Mouse (Mus musculus): Measurements from ENCODE around the gene Acadl. TPM values are rescaled to one million over a fixed set of nuclear protein-coding genes. Genes with fewer than 3 reads are reported as not detected.

The Acadl gene
- polyA plus RNA-seq, 1 experiment: 58.3 TPM

- H3K4me3 ChIP-seq (ENCODE audit: low read depth, low read length): no peak overlapping the region
- no peaks in the 10 kb centered on the region for H3K36me3 ChIP-seq (ENCODE audit: control insufficient read depth, insufficient read depth, low read length, poor library complexity, severe bottlenecking)
- H3K27ac ChIP-seq (ENCODE audit: insufficient read depth, low read length): no peak overlapping the region
- H3K9me3 ChIP-seq (replicated peaks; ENCODE audit: control insufficient read depth, insufficient read depth, low read length, poor library complexity, severe bottlenecking): no peaks in the 10 kb centered on the region
- no peak overlapping the region for H3K9ac ChIP-seq (ENCODE audit: low read depth, poor library complexity, severe bottlenecking)
- no peak for TF ChIP-seq CTCF (IDR thresholded peaks at IDR 0.05; ENCODE audit: low read depth, low read length)
- no peak for TF ChIP-seq POLR2A (IDR thresholded peaks at IDR 0.05; ENCODE audit: insufficient read depth, low read length)
- no peak for TF ChIP-seq EP300 (IDR thresholded peaks at IDR 0.05; ENCODE audit: insufficient read depth, low read depth, low read length)
- H3K27me3 ChIP-seq (ENCODE audit: control insufficient read depth, insufficient read depth, low read length, poor library complexity, severe bottlenecking): no peaks in the 10 kb centered on the region
- no peaks in the 10 kb centered on the region for H3K4me1 ChIP-seq (ENCODE audit: control insufficient read depth, insufficient read depth, low read length)
Observed at GRCm38 (mm10) chr1:66871591-66871990, 8.5 kb upstream of the Acadl start.

- H3K9ac ChIP-seq (ENCODE audit: low read depth, poor library complexity, severe bottlenecking): no peak overlapping the region
- H3K4me1 ChIP-seq (ENCODE audit: control insufficient read depth, insufficient read depth, low read length): no peaks in the 10 kb centered on the region
- H3K27ac ChIP-seq (ENCODE audit: insufficient read depth, low read length): no peak overlapping the region
- H3K27me3 ChIP-seq (ENCODE audit: control insufficient read depth, insufficient read depth, low read length, poor library complexity, severe bottlenecking): no peaks in the 10 kb centered on the region
- no peaks in the 10 kb centered on the region for H3K36me3 ChIP-seq (ENCODE audit: control insufficient read depth, insufficient read depth, low read length, poor library complexity, severe bottlenecking)
- no peaks in the 10 kb centered on the region for H3K9me3 ChIP-seq (replicated peaks; ENCODE audit: control insufficient read depth, insufficient read depth, low read length, poor library complexity, severe bottlenecking)
- no peak for TF ChIP-seq CTCF (IDR thresholded peaks at IDR 0.05; ENCODE audit: low read depth, low read length)
- TF ChIP-seq EP300 (IDR thresholded peaks at IDR 0.05; ENCODE audit: insufficient read depth, low read depth, low read length): no peak
- TF ChIP-seq POLR2A (IDR thresholded peaks at IDR 0.05; ENCODE audit: insufficient read depth, low read length): no peak
- no peak overlapping the region for H3K4me3 ChIP-seq (ENCODE audit: low read depth, low read length)
Observed at GRCm38 (mm10) chr1:66865633-66866032, 2.6 kb upstream of the Acadl start.

- Histone ChIP-seq H3K27ac (ENCODE audit: insufficient read depth, low read length) (no peak overlapping the region), H3K4me1 (ENCODE audit: control insufficient read depth, insufficient read depth, low read length) (no peaks in the 10 kb centered on the region), H3K36me3 (ENCODE audit: control insufficient read depth, insufficient read depth, low read length, poor library complexity, severe bottlenecking) (no peaks in the 10 kb centered on the region), H3K9ac (ENCODE audit: low read depth, poor library complexity, severe bottlenecking) (no peak overlapping the region), H3K27me3 (ENCODE audit: control insufficient read depth, insufficient read depth, low read length, poor library complexity, severe bottlenecking) (no peaks in the 10 kb centered on the region), H3K4me3 (ENCODE audit: low read depth, low read length) (no peak overlapping the region), H3K9me3 (replicated peaks; ENCODE audit: control insufficient read depth, insufficient read depth, low read length, poor library complexity, severe bottlenecking) (no peaks in the 10 kb centered on the region)
- TF ChIP-seq CTCF (IDR thresholded peaks at IDR 0.05; ENCODE audit: low read depth, low read length) (no peak), POLR2A (IDR thresholded peaks at IDR 0.05; ENCODE audit: insufficient read depth, low read length) (no peak), EP300 (IDR thresholded peaks at IDR 0.05; ENCODE audit: insufficient read depth, low read depth, low read length) (no peak)
Observed at GRCm38 (mm10) chr1:66863741-66864495, 841 bp upstream of the Acadl start.

- H3K9me3 ChIP-seq (replicated peaks; ENCODE audit: control insufficient read depth, insufficient read depth, low read length, poor library complexity, severe bottlenecking): no peaks in the 10 kb centered on the region; the same call in 1 of the 2 replicates
- H3K9ac ChIP-seq (ENCODE audit: low read depth, poor library complexity, severe bottlenecking): peak overlapping the region; percentile 62; the same call in 1 of the 2 replicates
- H3K4me3 ChIP-seq (ENCODE audit: low read depth, low read length): peak overlapping the region; percentile 83; the same call in 1 of the 2 replicates
- H3K27me3 ChIP-seq (ENCODE audit: control insufficient read depth, insufficient read depth, low read length, poor library complexity, severe bottlenecking): no peaks in the 10 kb centered on the region; the same call in 1 of the 2 replicates
- no peak overlapping the region for H3K27ac ChIP-seq (ENCODE audit: insufficient read depth, low read length)
- TF ChIP-seq CTCF (IDR thresholded peaks at IDR 0.05; ENCODE audit: low read depth, low read length): no peak
- TF ChIP-seq POLR2A (IDR thresholded peaks at IDR 0.05; ENCODE audit: insufficient read depth, low read length): no peak
- TF ChIP-seq EP300 (IDR thresholded peaks at IDR 0.05; ENCODE audit: insufficient read depth, low read depth, low read length): no peak
- H3K36me3 ChIP-seq (ENCODE audit: control insufficient read depth, insufficient read depth, low read length, poor library complexity, severe bottlenecking): no peaks in the 10 kb centered on the region
- H3K4me1 ChIP-seq (ENCODE audit: control insufficient read depth, insufficient read depth, low read length): no peaks in the 10 kb centered on the region
Observed at GRCm38 (mm10) chr1:66861764-66862672, 1.1 kb downstream of the Acadl start.

- no peak overlapping the region for H3K4me3 ChIP-seq (ENCODE audit: low read depth, low read length)
- no peaks in the 10 kb centered on the region for H3K4me1 ChIP-seq (ENCODE audit: control insufficient read depth, insufficient read depth, low read length)
- H3K27ac ChIP-seq (ENCODE audit: insufficient read depth, low read length): no peak overlapping the region
- no peaks in the 10 kb centered on the region for H3K27me3 ChIP-seq (ENCODE audit: control insufficient read depth, insufficient read depth, low read length, poor library complexity, severe bottlenecking)
- no peak overlapping the region for H3K9ac ChIP-seq (ENCODE audit: low read depth, poor library complexity, severe bottlenecking)
- H3K9me3 ChIP-seq (replicated peaks; ENCODE audit: control insufficient read depth, insufficient read depth, low read length, poor library complexity, severe bottlenecking): peaks cover 10% of the 10 kb centered on the region
- no peaks in the 10 kb centered on the region for H3K36me3 ChIP-seq (ENCODE audit: control insufficient read depth, insufficient read depth, low read length, poor library complexity, severe bottlenecking)
- peak; percentile 24 for TF ChIP-seq CTCF (IDR thresholded peaks at IDR 0.05; ENCODE audit: low read depth, low read length)
- TF ChIP-seq EP300 (IDR thresholded peaks at IDR 0.05; ENCODE audit: insufficient read depth, low read depth, low read length): no peak
Observed at GRCm38 (mm10) chr1:66847506-66847905, 15.6 kb downstream of the Acadl start.

Measured in ES-Bruce4 (cell line).